Mouse (Mus musculus) frontal cortex, postnatal 14 days (tissue): ENCODE data around the gene Tppp3.

Experiments
- DNase-seq, 2 experiments: peaks; one replicate each; pipeline ENCODE4 v3.0.0; 2022; ENCODE audit warnings: low spot score in 2 of 2

Gene Tppp3

GRCm38 (mm10) chr8:105433021-105433420, 38.3 kb downstream of the Tppp3 start:
- DNase-seq: no peak

GRCm38 (mm10) chr8:105431743-105432515, 39.4 kb downstream of the Tppp3 start:
- DNase-seq: no peak

GRCm38 (mm10) chr8:105426878-105427277, 44.4 kb downstream of the Tppp3 start:
- no peak for DNase-seq

- DNase-seq: no peak
These were observed 49.3 kb downstream of the Tppp3 start for GRCm38 (mm10) chr8:105422006-105422405.

GRCm38 (mm10) chr8:105419800-105420199, 51.5 kb downstream of the Tppp3 start:
- no peak for DNase-seq

GRCm38 (mm10) chr8:105418992-105419391, 52.3 kb downstream of the Tppp3 start:
- no peak for DNase-seq
